Mouse (Mus musculus) cerebellum, adult 9-11 months (tissue): ENCODE measurements around the gene Gm5157.
"Not testable (repeated sequence)": the region's sequence is repeated elsewhere in the genome, so short reads cannot be mapped to it uniquely, and the experiment has no call there.

Source experiments
- DNase-seq: peaks from one replicate; pipeline ENCODE4 v3.0.0; 2022

Gene Gm5157

GRCm38 (mm10) chr7:21190323-21190722 lies at the start of gene Gm5157:
Gene Gm5157, minus strand, starts transcription at chr7:21190423.
- DNase-seq: not testable (repeated sequence)

GRCm38 (mm10) chr7:21161885-21162284 lies 28.3 kb downstream of the Gm5157 start, which contains the start of gene Vmn1r123:
Gene Vmn1r123, plus strand, starts transcription at chr7:21162185.
- DNase-seq: not testable (repeated sequence)
